Mouse (Mus musculus) forebrain, embryonic 15.5 days (tissue): ENCODE results near the gene Relch. TPM values are rescaled to one million over a fixed set of nuclear protein-coding genes. Genes with fewer than 3 reads are reported as not detected.

Experiments used
- ATAC-seq: fragments of 200-750 bp; cut with Nextera tagmentation; replicated peaks from 2 replicates; pipeline ENCODE4 v1.8.0; 2017; ENCODE audit warnings: mild to moderate bottlenecking, moderate TSS enrichment, moderate library complexity
- H3K27ac ChIP-seq: fragments of 300-500 bp; sonication (generic); replicated peaks from 2 replicates; pipeline ENCODE4 v1.5.1; 2015; ENCODE audit warnings: mild to moderate bottlenecking, inconsistent platforms
- H3K27me3 ChIP-seq: fragments of 300-500 bp; sonication (generic); 2 replicates; pipeline ENCODE4 v1.6.1; 2015; ENCODE audit warnings: inconsistent platforms
- H3K36me3 ChIP-seq: fragments of 300-500 bp; sonication (generic); 2 replicates; pipeline ENCODE4 v1.6.1; 2015; ENCODE audit warnings: mild to moderate bottlenecking, inconsistent platforms
- H3K4me1 ChIP-seq: fragments of 300-500 bp; sonication (generic); 2 replicates; pipeline ENCODE4 v1.6.1; 2015; ENCODE audit warnings: inconsistent platforms
- H3K4me2 ChIP-seq: fragments of 300-500 bp; sonication (generic); replicated peaks from 2 replicates; pipeline ENCODE4 v1.6.1; 2015; ENCODE audit warnings: mild to moderate bottlenecking, inconsistent platforms
- H3K4me3 ChIP-seq: fragments of 300-500 bp; sonication (generic); 2 replicates; pipeline ENCODE4 v1.5.1; 2015; ENCODE audit warnings: mild to moderate bottlenecking, inconsistent platforms
- H3K9ac ChIP-seq: fragments of 300-500 bp; sonication (generic); replicated peaks from 2 replicates; pipeline ENCODE4 v1.6.1; 2015; ENCODE audit warnings: mild to moderate bottlenecking, inconsistent platforms
- H3K9me3 ChIP-seq: fragments of 300-500 bp; sonication (generic); 2 replicates; pipeline ENCODE4 v1.6.1; 2016; ENCODE audit warnings: inconsistent platforms
- WGBS: fragments of 180-500 bp; shearing (Covaris S2); methylation state at CpG from one replicate; pipeline ENCODE4 v1.1.7; 2015; ENCODE audit warnings: mixed read lengths; 5-methylcytosine and 5-hydroxymethylcytosine counted together
- polyA plus RNA-seq: library from polyadenylated mRNA; unstranded; fragments of >200 nt; fragmentation: Nextera tagmentation; extraction: Ambion mirVana; gene quantifications from 2 replicates; pipeline ENCODE4 v1.2.1, GENCODE M21; 2015

The Relch gene
- polyA plus RNA-seq, 1 experiment from 2014 or later = 47.9 TPM

GRCm38 (mm10) chr1:105804285-105804684 is 140.6 kb downstream of the Relch start:
- H3K9ac ChIP-seq = no peak overlapping the region
- ATAC-seq = no peak
- 91% methylated on average over 3 of the region's 3 CpGs for WGBS
- H3K36me3 ChIP-seq = no peaks in the 10 kb centered on the region
- no peak overlapping the region for H3K27ac ChIP-seq
- H3K4me2 ChIP-seq = no peak overlapping the region
- H3K4me1 ChIP-seq = no peaks in the 10 kb centered on the region
- H3K4me3 ChIP-seq = no peak overlapping the region
- H3K9me3 ChIP-seq = no peaks in the 10 kb centered on the region
- H3K27me3 ChIP-seq = no peaks in the 10 kb centered on the region

Other genes starting within 250 kb of the Relch start
- gene Pign, start 184 bp upstream of the Relch start, polyA plus RNA-seq = 9.3 and 9.9 TPM in 2 replicates
- gene Tnfrsf11a, start 116.9 kb downstream of the Relch start, polyA plus RNA-seq = 0.37 and 0.38 TPM in 2 replicates